Mouse (Mus musculus): ENCODE measurements around the gene Srpk1. TPM values are rescaled to one million over a fixed set of nuclear protein-coding genes. Genes with fewer than 3 reads are reported as not detected.

The Srpk1 gene
- polyA plus RNA-seq, 1 experiment from 2014 or later: 164 TPM

DNA sequence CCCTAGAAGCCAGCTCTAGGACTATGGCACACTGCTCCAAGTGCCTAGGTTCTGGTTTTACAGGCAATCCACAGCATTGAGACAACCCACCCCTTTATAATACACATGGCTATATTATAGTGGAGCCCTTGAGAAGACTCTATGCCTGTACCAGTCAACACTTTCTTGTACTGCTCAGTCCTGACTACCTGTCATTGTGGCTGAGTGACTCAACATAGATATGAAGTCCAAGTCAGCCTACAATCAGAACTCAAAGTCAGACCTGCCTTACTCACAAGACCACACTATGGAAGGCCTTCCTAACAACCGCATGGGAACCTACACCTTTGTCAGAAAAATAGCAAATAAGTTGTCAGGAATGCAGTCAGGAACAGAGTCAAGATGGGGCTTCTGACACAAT lies 3.7 kb downstream of the Srpk1 start:
- Histone ChIP-seq H3K4me3 (ENCODE audit: low read depth, low read length) (no peak overlapping the region), H3K9me3 (ENCODE audit: control insufficient read depth, low read length) (no peaks in the 10 kb centered on the region), H3K27ac (ENCODE audit: low read depth, low read length) (no peak overlapping the region), H3K9ac (ENCODE audit: low read depth, low read length) (no peak overlapping the region), H3K36me3 (ENCODE audit: control insufficient read depth, insufficient read depth, low read length) (0 out of 2 replicates have a peak, but pooled peaks cover 4% of the 10 kb centered on the region), H3K4me1 (replicated peaks; ENCODE audit: control insufficient read depth, insufficient read depth, low read length) (peaks cover 10% of the 10 kb centered on the region; the same call in 1 of the 2 replicates), H3K4me2 (replicated peaks; ENCODE audit: low read depth, low read length) (no peak overlapping the region), H3K27me3 (ENCODE audit: control insufficient read depth, insufficient read depth, low read length) (no peaks in the 10 kb centered on the region)
- ATAC-seq (ENCODE audit: low FRiP score) (no peak), DNase-seq (ENCODE audit: low spot score) (no peak)
- WGBS: 97% methylated on average over 1 of the region's 1 CpGs

DNA sequence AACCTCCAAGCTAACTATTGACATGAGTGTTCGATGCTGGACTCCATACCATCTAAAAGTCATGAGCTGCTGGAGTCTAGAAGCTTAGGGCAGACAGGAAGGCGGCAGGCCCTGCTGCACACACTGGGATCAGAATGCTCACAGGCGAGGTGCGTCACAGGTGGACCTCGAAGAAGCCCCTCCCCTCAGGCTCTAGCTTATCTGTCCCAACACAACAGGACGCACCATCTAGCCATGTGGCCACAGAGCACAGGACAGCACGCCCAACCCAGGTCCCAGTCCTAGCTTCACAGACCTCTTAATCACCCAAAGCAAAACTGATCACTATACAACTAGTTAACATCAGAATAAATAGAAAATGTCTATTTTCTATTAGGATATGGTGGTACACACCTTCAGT lies 4.4 kb downstream of the Srpk1 start:
- Histone ChIP-seq H3K4me2 (replicated peaks; ENCODE audit: low read depth, low read length) (no peak overlapping the region), H3K4me1 (replicated peaks; ENCODE audit: control insufficient read depth, insufficient read depth, low read length) (peaks cover 10% of the 10 kb centered on the region; the same call in 1 of the 2 replicates), H3K9me3 (ENCODE audit: control insufficient read depth, low read length) (no peaks in the 10 kb centered on the region), H3K27ac (ENCODE audit: low read depth, low read length) (no peak overlapping the region), H3K36me3 (ENCODE audit: control insufficient read depth, insufficient read depth, low read length) (0 out of 2 replicates have a peak, but pooled peaks cover 4% of the 10 kb centered on the region), H3K4me3 (ENCODE audit: low read depth, low read length) (no peak overlapping the region), H3K9ac (ENCODE audit: low read depth, low read length) (no peak overlapping the region), H3K27me3 (ENCODE audit: control insufficient read depth, insufficient read depth, low read length) (no peaks in the 10 kb centered on the region)
- 85% methylated on average over 7 of the region's 7 CpGs for WGBS
- ATAC-seq (ENCODE audit: low FRiP score) (no peak), DNase-seq (ENCODE audit: low spot score) (no peak)

DNA sequence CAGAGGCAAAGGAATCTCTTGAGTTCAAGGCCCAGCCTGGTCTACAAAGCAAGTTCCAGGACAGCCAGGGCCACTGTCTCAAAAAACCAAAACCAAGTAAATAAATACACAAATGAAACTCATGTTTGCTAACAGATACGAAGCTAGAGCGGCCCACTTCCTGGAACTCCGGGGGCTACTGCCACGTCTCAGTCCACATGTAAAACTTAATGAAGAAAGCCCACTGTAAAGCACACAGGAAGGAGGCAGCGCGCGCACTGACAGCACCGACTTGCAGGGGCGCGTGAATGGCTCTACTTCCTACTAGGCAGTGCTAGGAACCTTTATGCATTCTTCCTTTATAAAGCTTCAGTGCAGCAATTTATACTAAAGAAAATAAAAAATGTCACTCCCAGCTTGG lies 4.9 kb downstream of the Srpk1 start:
- Histone ChIP-seq H3K27me3 (ENCODE audit: control insufficient read depth, insufficient read depth, low read length) (no peaks in the 10 kb centered on the region), H3K9ac (ENCODE audit: low read depth, low read length) (no peak overlapping the region), H3K36me3 (ENCODE audit: control insufficient read depth, insufficient read depth, low read length) (0 out of 2 replicates have a peak, but pooled peaks cover 4% of the 10 kb centered on the region), H3K27ac (ENCODE audit: low read depth, low read length) (no peak overlapping the region), H3K9me3 (ENCODE audit: control insufficient read depth, low read length) (no peaks in the 10 kb centered on the region), H3K4me1 (replicated peaks; ENCODE audit: control insufficient read depth, insufficient read depth, low read length) (peaks cover 9% of the 10 kb centered on the region; the same call in 1 of the 2 replicates), H3K4me3 (ENCODE audit: low read depth, low read length) (no peak overlapping the region), H3K4me2 (replicated peaks; ENCODE audit: low read depth, low read length) (no peak overlapping the region)
- DNase-seq (ENCODE audit: low spot score): no peak
- 91% methylated on average over 10 of the region's 10 CpGs for WGBS
- ATAC-seq (ENCODE audit: low FRiP score): no peak

DNA sequence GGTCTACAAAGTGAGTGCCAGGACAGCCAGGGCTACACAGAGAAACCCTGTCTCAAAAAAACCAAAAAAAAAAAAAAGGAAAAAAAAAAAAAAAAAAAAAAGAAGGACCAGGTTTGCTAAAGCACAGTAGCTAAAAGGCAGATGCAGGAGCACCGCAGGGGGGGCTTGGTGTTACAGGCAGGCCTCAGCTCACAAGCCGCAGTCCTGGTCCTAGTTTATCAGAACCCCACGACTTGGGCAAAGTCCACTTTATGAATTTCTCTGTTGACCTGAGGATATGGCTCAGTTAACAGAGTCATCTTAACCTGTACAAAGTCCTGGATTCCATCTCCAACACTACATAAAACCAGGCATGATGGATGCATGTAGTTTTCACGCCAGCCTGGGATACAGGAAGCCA lies 7.2 kb downstream of the Srpk1 start:
- 94% methylated on average over 4 of the region's 4 CpGs for WGBS
- 0 out of 2 replicates have a peak, but pooled peaks cover 4% of the 10 kb centered on the region for H3K36me3 ChIP-seq (ENCODE audit: control insufficient read depth, insufficient read depth, low read length)

DNA sequence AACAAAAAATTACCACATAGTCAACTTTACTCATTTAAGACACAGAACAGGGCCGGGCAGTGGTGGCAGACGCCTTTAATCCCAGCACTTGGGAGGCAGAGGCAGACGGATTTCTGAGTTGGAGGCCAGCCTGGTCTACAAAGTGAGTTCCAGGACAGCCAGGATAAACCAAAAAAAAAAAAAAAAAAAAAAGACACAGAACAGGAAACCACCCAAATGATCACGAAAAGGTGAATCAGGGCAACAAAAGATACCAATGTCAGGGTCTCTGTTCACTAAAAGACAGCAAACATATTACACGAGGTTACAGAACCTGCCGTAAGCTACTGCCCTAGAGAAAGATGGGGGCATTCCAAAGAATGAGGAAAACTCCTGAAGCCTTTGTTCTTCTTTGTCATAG lies 9.4 kb downstream of the Srpk1 start:
- H3K36me3 ChIP-seq (ENCODE audit: control insufficient read depth, insufficient read depth, low read length): 0 out of 2 replicates have a peak, but pooled peaks cover 6% of the 10 kb centered on the region
- H3K9me3 ChIP-seq (ENCODE audit: control insufficient read depth, low read length): no peaks in the 10 kb centered on the region
- 90% methylated on average over 6 of the region's 6 CpGs for WGBS
- no peak overlapping the region for H3K27ac ChIP-seq (ENCODE audit: low read depth, low read length)
- no peaks in the 10 kb centered on the region for H3K27me3 ChIP-seq (ENCODE audit: control insufficient read depth, insufficient read depth, low read length)
- DNase-seq (ENCODE audit: low spot score) (no peak), ATAC-seq (ENCODE audit: low FRiP score) (no peak)
- no peak overlapping the region for H3K9ac ChIP-seq (ENCODE audit: low read depth, low read length)
- 0 out of 2 replicates have a peak, but pooled peaks cover 1% of the 10 kb centered on the region for H3K4me1 ChIP-seq (replicated peaks; ENCODE audit: control insufficient read depth, insufficient read depth, low read length)
- no peak overlapping the region for H3K4me2 ChIP-seq (replicated peaks; ENCODE audit: low read depth, low read length)
- H3K4me3 ChIP-seq (ENCODE audit: low read depth, low read length): no peak overlapping the region

More for the DNA sequence above, 7.2 kb downstream of the Srpk1 start:
- H3K9ac ChIP-seq (ENCODE audit: low read depth, low read length): no peak overlapping the region
- ATAC-seq (ENCODE audit: low FRiP score) (no peak), DNase-seq (ENCODE audit: low spot score) (no peak)
- 0 out of 2 replicates have a peak, but pooled peaks cover 2% of the 10 kb centered on the region for H3K4me1 ChIP-seq (replicated peaks; ENCODE audit: control insufficient read depth, insufficient read depth, low read length)
- H3K4me2 ChIP-seq (replicated peaks; ENCODE audit: low read depth, low read length): no peak overlapping the region
- no peak overlapping the region for H3K4me3 ChIP-seq (ENCODE audit: low read depth, low read length)
- no peaks in the 10 kb centered on the region for H3K27me3 ChIP-seq (ENCODE audit: control insufficient read depth, insufficient read depth, low read length)
- no peaks in the 10 kb centered on the region for H3K9me3 ChIP-seq (ENCODE audit: control insufficient read depth, low read length)
- H3K27ac ChIP-seq (ENCODE audit: low read depth, low read length): no peak overlapping the region

DNA sequence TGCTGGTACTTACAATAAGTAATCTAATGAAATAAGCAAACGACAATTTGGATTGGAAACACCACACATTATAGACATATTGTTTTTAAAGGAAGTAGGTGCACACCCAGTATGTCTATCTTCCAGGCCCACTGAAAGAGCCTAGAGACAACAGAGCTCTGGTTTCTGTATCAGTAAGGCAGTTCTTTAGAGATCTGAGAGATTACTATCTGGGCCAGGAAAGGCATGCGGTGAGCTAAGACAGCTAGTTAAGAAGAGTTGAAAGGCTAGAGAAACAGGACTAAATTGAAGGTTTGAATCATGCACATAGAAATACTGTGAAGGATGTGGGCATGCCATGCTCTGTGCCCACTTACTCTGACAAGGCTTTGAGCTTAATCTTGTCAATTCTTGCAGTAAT lies 9.9 kb downstream of the Srpk1 start:
- Histone ChIP-seq H3K36me3 (ENCODE audit: control insufficient read depth, insufficient read depth, low read length) (0 out of 2 replicates have a peak, but pooled peaks cover 9% of the 10 kb centered on the region), H3K4me2 (replicated peaks; ENCODE audit: low read depth, low read length) (no peak overlapping the region), H3K9ac (ENCODE audit: low read depth, low read length) (no peak overlapping the region), H3K9me3 (ENCODE audit: control insufficient read depth, low read length) (no peaks in the 10 kb centered on the region), H3K4me1 (replicated peaks; ENCODE audit: control insufficient read depth, insufficient read depth, low read length) (no peaks in the 10 kb centered on the region), H3K27ac (ENCODE audit: low read depth, low read length) (no peak overlapping the region), H3K27me3 (ENCODE audit: control insufficient read depth, insufficient read depth, low read length) (no peaks in the 10 kb centered on the region), H3K4me3 (ENCODE audit: low read depth, low read length) (no peak overlapping the region)
- ATAC-seq (ENCODE audit: low FRiP score) (no peak), DNase-seq (ENCODE audit: low spot score) (no peak)
- WGBS: 92% methylated on average over 2 of the region's 2 CpGs

DNA sequence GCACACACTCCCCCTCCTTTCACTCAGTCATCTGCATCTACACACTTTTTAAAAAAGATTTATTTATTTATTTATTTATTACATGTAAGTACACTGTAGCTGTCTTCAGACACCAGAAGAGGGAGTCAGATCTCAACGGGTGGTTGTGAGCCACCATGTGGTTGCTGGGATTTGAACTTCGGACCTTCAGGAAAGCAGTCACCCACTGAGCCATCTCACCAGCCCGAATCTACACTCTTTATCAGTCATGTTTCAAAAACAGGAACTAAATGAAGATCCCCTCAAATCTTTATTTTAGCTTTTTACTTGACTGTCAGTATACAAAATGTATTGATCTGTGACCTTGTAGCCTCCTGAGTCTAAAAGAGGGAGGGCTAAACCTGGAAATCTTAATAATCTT lies 13.0 kb downstream of the Srpk1 start:
- no peak overlapping the region for H3K4me3 ChIP-seq (ENCODE audit: low read depth, low read length)
- WGBS: 88% methylated on average over 3 of the region's 3 CpGs
- no peak overlapping the region for H3K27ac ChIP-seq (ENCODE audit: low read depth, low read length)
- 0 out of 2 replicates have a peak, but pooled peaks cover 5% of the 10 kb centered on the region for H3K36me3 ChIP-seq (ENCODE audit: control insufficient read depth, insufficient read depth, low read length)
- ATAC-seq (ENCODE audit: low FRiP score): no peak
- no peak overlapping the region for H3K4me2 ChIP-seq (replicated peaks; ENCODE audit: low read depth, low read length)
- DNase-seq (ENCODE audit: low spot score): no peak
- H3K9ac ChIP-seq (ENCODE audit: low read depth, low read length): no peak overlapping the region
- no peaks in the 10 kb centered on the region for H3K27me3 ChIP-seq (ENCODE audit: control insufficient read depth, insufficient read depth, low read length)
- H3K4me1 ChIP-seq (replicated peaks; ENCODE audit: control insufficient read depth, insufficient read depth, low read length): no peaks in the 10 kb centered on the region
- no peaks in the 10 kb centered on the region for H3K9me3 ChIP-seq (ENCODE audit: control insufficient read depth, low read length)

DNA sequence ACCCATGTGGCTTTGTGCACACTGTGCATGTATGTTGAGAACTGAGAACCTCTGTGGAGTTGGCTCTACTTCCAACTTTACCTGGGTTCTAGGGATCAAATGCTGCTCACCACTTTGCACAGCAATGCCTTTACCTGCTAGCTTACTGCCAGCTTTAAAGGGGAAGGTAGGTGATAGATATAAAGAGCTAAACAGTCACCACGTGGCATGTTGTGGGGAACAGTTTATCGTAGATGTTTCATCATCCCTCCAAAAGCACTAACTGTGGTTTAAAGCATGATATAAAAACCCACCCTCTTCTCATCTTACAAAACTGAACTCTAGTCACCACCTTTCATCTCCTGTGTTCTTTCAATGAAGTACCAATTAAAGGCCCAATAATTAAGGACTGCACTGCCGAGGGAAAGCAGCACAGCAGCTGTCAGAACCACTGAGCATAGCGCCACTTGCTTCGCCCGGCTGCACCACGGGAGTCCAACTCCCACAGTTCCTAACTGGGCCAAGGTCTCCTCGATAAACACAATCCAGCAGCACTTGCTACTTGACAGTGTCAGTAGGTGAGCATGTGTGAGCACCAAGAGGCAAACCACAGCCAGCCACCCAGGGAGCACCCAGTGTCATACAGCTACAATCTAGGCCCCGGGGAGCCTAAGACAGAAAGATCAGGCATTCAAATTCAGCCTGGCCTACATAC lies 20.8 kb downstream of the Srpk1 start:
- no peak overlapping the region for H3K4me2 ChIP-seq (replicated peaks; ENCODE audit: low read depth, low read length)
- H3K9me3 ChIP-seq (ENCODE audit: control insufficient read depth, low read length): no peaks in the 10 kb centered on the region
- H3K27ac ChIP-seq (ENCODE audit: low read depth, low read length): no peak overlapping the region
- no peak overlapping the region for H3K4me3 ChIP-seq (ENCODE audit: low read depth, low read length)
- no peaks in the 10 kb centered on the region for H3K4me1 ChIP-seq (replicated peaks; ENCODE audit: control insufficient read depth, insufficient read depth, low read length)
- no peak overlapping the region for H3K9ac ChIP-seq (ENCODE audit: low read depth, low read length)
- no peak for ATAC-seq (ENCODE audit: low FRiP score)
- peaks cover 20% of the 10 kb centered on the region for H3K36me3 ChIP-seq (ENCODE audit: control insufficient read depth, insufficient read depth, low read length)
- WGBS: 91% methylated on average over 9 of the region's 9 CpGs
- H3K27me3 ChIP-seq (ENCODE audit: control insufficient read depth, insufficient read depth, low read length): no peaks in the 10 kb centered on the region
- no peak for DNase-seq (ENCODE audit: low spot score)

DNA sequence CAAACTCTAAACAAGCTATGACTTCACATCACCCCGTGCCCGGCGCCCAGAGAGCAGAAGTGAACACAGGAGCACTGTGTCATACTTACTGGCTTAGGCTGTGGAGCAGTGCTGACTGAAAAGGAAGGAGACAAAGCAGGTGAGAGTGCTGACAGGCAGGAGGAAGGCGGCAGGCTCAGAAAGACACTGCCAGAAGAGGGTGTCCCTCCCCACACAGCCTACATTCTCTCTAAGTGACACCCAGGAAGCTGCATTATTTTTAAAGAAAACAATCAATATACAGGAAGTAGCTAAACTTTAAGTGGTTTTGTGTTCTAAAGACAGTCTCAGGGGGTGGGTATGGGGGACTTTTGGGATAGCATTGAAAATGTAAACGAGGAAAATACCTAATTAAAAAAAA lies 21.7 kb downstream of the Srpk1 start:
- WGBS: 92% methylated on average over 5 of the region's 5 CpGs
- Histone ChIP-seq H3K9ac (ENCODE audit: low read depth, low read length) (no peak overlapping the region), H3K4me3 (ENCODE audit: low read depth, low read length) (no peak overlapping the region), H3K27ac (ENCODE audit: low read depth, low read length) (no peak overlapping the region), H3K36me3 (ENCODE audit: control insufficient read depth, insufficient read depth, low read length) (peaks cover 20% of the 10 kb centered on the region), H3K27me3 (ENCODE audit: control insufficient read depth, insufficient read depth, low read length) (no peaks in the 10 kb centered on the region), H3K9me3 (ENCODE audit: control insufficient read depth, low read length) (no peaks in the 10 kb centered on the region), H3K4me1 (replicated peaks; ENCODE audit: control insufficient read depth, insufficient read depth, low read length) (no peaks in the 10 kb centered on the region), H3K4me2 (replicated peaks; ENCODE audit: low read depth, low read length) (no peak overlapping the region)
- ATAC-seq (ENCODE audit: low FRiP score) (no peak), DNase-seq (ENCODE audit: low spot score) (no peak)

All from hindbrain, embryonic 11.5 days (tissue).